Mouse (Mus musculus) heart, adult 2 months (tissue): Measurements from ENCODE around the gene Glyctk. TPM values are rescaled to one million over a fixed set of nuclear protein-coding genes. Genes with fewer than 3 reads are reported as not detected.

Source experiments
- DNase-seq, 2 experiments: peaks; one replicate each; pipeline ENCODE4 v3.0.0; 2021
- H3K27ac ChIP-seq: fragments of 200-600 bp; 2 replicates; pipeline ENCODE4 v1.8.1; 2022
- H3K27me3 ChIP-seq: fragments of 200-500 bp; 2 replicates; pipeline ENCODE4 v1.6.1; 2012; ENCODE audit warnings: mild to moderate bottlenecking, low read length, inconsistent platforms, mixed read lengths; ENCODE audit not compliant: control insufficient read depth, insufficient read depth
- H3K36me3 ChIP-seq: fragments of 200-500 bp; 2 replicates; pipeline ENCODE4 v1.6.1; 2012; ENCODE audit warnings: low read length, inconsistent platforms; ENCODE audit not compliant: control insufficient read depth, insufficient read depth
- H3K4me1 ChIP-seq: fragments of 200-500 bp; 2 replicates; pipeline ENCODE4 v1.6.1; 2011; ENCODE audit warnings: low read length; ENCODE audit not compliant: control insufficient read depth, insufficient read depth
- H3K4me3 ChIP-seq: fragments of 200-600 bp; 2 replicates; pipeline ENCODE4 v1.8.1; 2022
- H3K79me2 ChIP-seq: fragments of 200-500 bp; replicated peaks from 2 replicates; pipeline ENCODE4 v1.6.1; 2012; ENCODE audit warnings: mild to moderate bottlenecking, inconsistent platforms, low read length, moderate library complexity, mixed read lengths; ENCODE audit not compliant: control insufficient read depth, insufficient read depth
- H3K9ac ChIP-seq: fragments of 200-500 bp; 2 replicates; pipeline ENCODE4 v1.6.1; 2012; ENCODE audit warnings: low read depth, mild to moderate bottlenecking, control low read depth, inconsistent platforms, low read length, mixed read lengths
- CTCF ChIP-seq: fragments of 200-600 bp; IDR thresholded peaks from 2 replicates; pipeline ENCODE4 v1.8.1; 2022; ENCODE audit warnings: antibody characterized with exemption, mild to moderate bottlenecking, moderate library complexity
- EP300 ChIP-seq: fragments of 200-500 bp; IDR thresholded peaks from 2 replicates; pipeline ENCODE4 v1.6.1; 2011; ENCODE audit warnings: low read depth, low read length, control low read depth; ENCODE audit not compliant: insufficient read depth
- POLR2A ChIP-seq: fragments of 200-500 bp; IDR thresholded peaks from 2 replicates; pipeline ENCODE4 v1.6.1; 2011; ENCODE audit warnings: mild to moderate bottlenecking, low read depth, low read length, control low read depth; ENCODE audit not compliant: insufficient read depth
- WGBS: fragments of 180-500 bp; shearing (Covaris S2); methylation state at CpG from one replicate; pipeline ENCODE4 v1.1.7; 2018; 5-methylcytosine and 5-hydroxymethylcytosine counted together
- intact Hi-C: fragments of 180-260 bp; cut with DNase I; formaldehyde crosslinking; loops from one replicate; pipeline ENCODE4 v1.15.1; 2025
- polyA plus RNA-seq: library from polyadenylated mRNA; depleted of rRNA; stranded (reverse); fragments of >200 nt; gene quantifications from 2 replicates; pipeline ENCODE4 v1.2.3, GENCODE M21; 2012
- total RNA-seq, 2 experiments: library from RNA; stranded (reverse); gene quantifications; 2 replicates each; pipeline ENCODE4 v1.2.3; 2021

The Glyctk gene
- total and polyA plus RNA-seq, 3 experiments: 1.6 to 3.4 (median 2.3) TPM

DNA sequence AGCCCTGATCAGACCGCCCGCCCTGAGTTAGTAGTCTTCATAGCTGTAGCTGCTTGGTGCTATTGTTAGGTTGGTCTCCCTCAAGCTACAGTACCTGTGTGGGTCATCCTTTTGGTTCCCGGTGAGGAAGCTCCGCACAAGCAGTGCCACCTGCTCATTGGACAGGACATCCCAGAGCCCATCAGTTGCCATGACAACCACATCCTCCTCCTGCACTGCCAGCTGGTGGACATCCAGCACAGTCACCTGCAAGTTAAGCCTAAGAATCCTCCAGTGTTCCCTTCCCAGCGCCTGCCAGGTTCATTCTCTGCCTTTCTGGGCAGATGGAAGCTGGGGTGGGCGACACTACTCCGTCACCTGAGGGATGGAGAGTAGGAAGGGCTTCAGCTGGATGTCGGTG, 37.8 kb upstream of the Glyctk start:
- WGBS: 88% methylated on average over 8 of the region's 8 CpGs
- intact Hi-C loops: loop anchor here (5.0 kb wide), 1 partner anchor 33 kb away; no protein-coding TSS in a partner anchor
- TF ChIP-seq EP300: no peak
- TF ChIP-seq CTCF: no peak
- TF ChIP-seq POLR2A: no peak

DNA sequence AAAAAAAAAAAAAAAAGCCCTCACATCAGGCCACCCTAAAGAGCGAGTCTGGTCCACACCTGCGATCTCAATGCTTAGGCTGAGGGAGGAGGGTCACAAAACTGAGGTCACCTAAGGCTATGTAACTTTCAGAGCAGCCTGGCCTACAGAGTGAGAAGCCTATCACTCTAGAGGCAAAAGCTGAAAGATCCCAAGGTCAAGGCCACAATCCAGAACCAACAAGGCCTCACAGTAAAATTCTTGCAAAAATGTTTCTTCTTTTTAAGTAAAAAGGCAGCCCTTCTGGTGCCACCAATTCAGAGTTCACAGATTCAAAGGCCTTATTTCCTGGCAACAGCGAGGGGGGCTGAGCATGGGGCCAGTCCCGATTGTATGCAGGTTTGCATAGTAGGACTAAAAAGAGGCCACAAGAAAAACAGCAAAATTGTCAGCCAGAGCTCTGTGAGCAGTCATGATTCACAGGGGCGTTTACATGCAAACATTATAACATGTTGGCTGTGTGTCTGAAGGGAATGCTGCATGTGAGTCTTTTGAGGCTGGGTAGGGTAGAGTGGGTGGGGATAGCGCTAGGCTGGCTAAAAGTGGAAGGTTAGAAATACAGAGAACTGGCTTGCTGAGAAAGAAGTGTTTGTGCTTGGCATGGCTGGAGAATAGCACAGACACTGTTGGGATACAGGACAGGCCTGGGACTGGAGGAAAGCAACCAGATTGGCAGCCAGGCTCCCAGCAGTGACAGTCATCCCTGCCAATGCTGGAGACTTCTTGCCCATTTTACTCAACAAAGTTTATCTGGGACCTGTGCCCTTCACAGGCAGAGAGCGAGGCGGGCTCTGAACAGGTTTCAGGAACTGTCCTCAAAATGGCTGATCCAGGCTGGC, 36.2 kb upstream of the Glyctk start:
- TF ChIP-seq POLR2A (no peak), EP300 (no peak), CTCF (no peak)
- H3K4me3 ChIP-seq: no peak overlapping the region
- H3K79me2 ChIP-seq: no peaks in the 10 kb centered on the region
- intact Hi-C loops: no loop called here
- no peak overlapping the region for H3K27ac ChIP-seq
- H3K36me3 ChIP-seq: no peaks in the 10 kb centered on the region
- no peaks in the 10 kb centered on the region for H3K27me3 ChIP-seq
- no peak overlapping the region for H3K9ac ChIP-seq
- DNase-seq: no peak
- H3K4me1 ChIP-seq: peaks cover 2% of the 10 kb centered on the region
- 82% methylated on average over 8 of the region's 8 CpGs for WGBS

More for the DNA sequence above, 37.8 kb upstream of the Glyctk start:
- Histone ChIP-seq H3K79me2 (no peaks in the 10 kb centered on the region), H3K9ac (no peak overlapping the region), H3K27me3 (no peaks in the 10 kb centered on the region), H3K27ac (no peak overlapping the region), H3K4me1 (peaks cover 4% of the 10 kb centered on the region), H3K4me3 (no peak overlapping the region), H3K36me3 (no peaks in the 10 kb centered on the region)
- DNase-seq: no peak

GRCm38 (mm10) chr9:106192998-106193397, 35.1 kb upstream of the Glyctk start:
- H3K4me3 ChIP-seq: no peak overlapping the region
- H3K4me1 ChIP-seq: no peaks in the 10 kb centered on the region; the same call in 1 of the 2 replicates
- no peaks in the 10 kb centered on the region for H3K36me3 ChIP-seq
- TF ChIP-seq EP300 (no peak), CTCF (no peak), POLR2A (no peak)
- 84% methylated on average over 1 of the region's 1 CpGs for WGBS
- no peak overlapping the region for H3K27ac ChIP-seq
- intact Hi-C loops: no loop called here
- no peak overlapping the region for H3K9ac ChIP-seq
- no peak for DNase-seq
- no peaks in the 10 kb centered on the region for H3K79me2 ChIP-seq
- no peaks in the 10 kb centered on the region for H3K27me3 ChIP-seq

GRCm38 (mm10) chr9:106192024-106192423, 34.1 kb upstream of the Glyctk start:
- no peaks in the 10 kb centered on the region for H3K27me3 ChIP-seq
- no peak overlapping the region for H3K4me3 ChIP-seq
- H3K36me3 ChIP-seq: peaks cover 4% of the 10 kb centered on the region
- no peaks in the 10 kb centered on the region for H3K79me2 ChIP-seq
- no peak overlapping the region for H3K27ac ChIP-seq
- 89% methylated on average over 8 of the region's 8 CpGs for WGBS
- no peak for DNase-seq
- intact Hi-C loops: no loop called here
- TF ChIP-seq POLR2A (no peak), CTCF (no peak), EP300 (no peak; the same call in 1 of the 2 replicates)
- H3K4me1 ChIP-seq: no peaks in the 10 kb centered on the region; the same call in 1 of the 2 replicates
- no peak overlapping the region for H3K9ac ChIP-seq

- Histone ChIP-seq H3K79me2 (no peaks in the 10 kb centered on the region), H3K27me3 (no peaks in the 10 kb centered on the region), H3K4me3 (no peak overlapping the region), H3K9ac (no peak overlapping the region), H3K4me1 (no peaks in the 10 kb centered on the region; the same call in 1 of the 2 replicates), H3K27ac (no peak overlapping the region), H3K36me3 (peaks cover 5% of the 10 kb centered on the region)
- DNase-seq: no peak
- intact Hi-C loops: no loop called here
- 87% methylated on average over 1 of the region's 1 CpGs for WGBS
- TF ChIP-seq POLR2A (no peak), CTCF (no peak), EP300 (no peak)
Measured at GRCm38 (mm10) chr9:106191355-106191754, 33.4 kb upstream of the Glyctk start.

GRCm38 (mm10) chr9:106183996-106184395, 26.1 kb upstream of the Glyctk start:
- H3K9ac ChIP-seq: no peak overlapping the region
- H3K27me3 ChIP-seq: no peaks in the 10 kb centered on the region
- intact Hi-C loops: no loop called here
- WGBS: 83% methylated on average over 5 of the region's 5 CpGs
- no peak for DNase-seq
- H3K79me2 ChIP-seq: peaks cover 6% of the 10 kb centered on the region
- no peak overlapping the region for H3K4me3 ChIP-seq
- no peak overlapping the region for H3K27ac ChIP-seq
- peaks cover 1% of the 10 kb centered on the region; the same call in 1 of the 2 replicates for H3K4me1 ChIP-seq
- TF ChIP-seq EP300: no peak
- no peak for TF ChIP-seq POLR2A
- TF ChIP-seq CTCF: no peak
- peaks cover 43% of the 10 kb centered on the region for H3K36me3 ChIP-seq
